Mouse (Mus musculus): ENCODE data around the gene Tsc22d1. TPM values are rescaled to one million over a fixed set of nuclear protein-coding genes. Genes with fewer than 3 reads are reported as not detected.
A peak's percentile ranks its signal among the peaks of the same experiment; 100 is the strongest.

The Tsc22d1 gene
- polyA plus RNA-seq, 1 experiment from 2014 or later, result 122 TPM

DNA sequence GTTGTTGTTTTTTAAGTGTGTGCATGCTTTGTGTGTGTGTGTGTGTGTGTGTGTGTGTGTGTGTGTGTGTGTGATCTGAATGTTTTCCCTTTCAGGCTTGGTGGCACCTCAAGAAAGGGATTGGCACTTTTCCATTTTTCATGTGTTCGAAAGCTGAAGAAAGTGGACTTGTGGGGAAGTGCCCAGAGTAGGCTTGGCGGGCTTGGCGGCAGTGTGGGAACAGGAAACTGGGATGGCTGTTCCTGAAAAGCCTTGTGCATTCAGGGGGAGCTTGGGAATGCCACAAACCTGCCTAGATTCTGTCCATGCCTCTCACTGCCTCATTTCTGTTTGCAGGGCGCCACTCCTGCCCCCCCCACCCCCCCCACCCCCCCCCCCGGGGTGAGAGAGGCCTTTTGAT is 39.9 kb downstream of the Tsc22d1 start:
- ATAC-seq (ENCODE audit: low read depth), result no peak
- no peaks in the 10 kb centered on the region for H3K4me1 ChIP-seq (ENCODE audit: control insufficient read depth, low read depth, low read length)
- no peaks in the 10 kb centered on the region for H3K9me3 ChIP-seq (replicated peaks; ENCODE audit: control insufficient read depth, low read length)
- H3K36me3 ChIP-seq (ENCODE audit: control insufficient read depth, insufficient read depth), result no peaks in the 10 kb centered on the region
- no peak overlapping the region for H3K4me3 ChIP-seq (ENCODE audit: low read depth, low read length)
- WGBS (ENCODE audit: insufficient replicate concordance), result 70% methylated on average over 4 of the region's 5 CpGs
- no peak overlapping the region for H3K27ac ChIP-seq (ENCODE audit: low read length)
- no peaks in the 10 kb centered on the region for H3K27me3 ChIP-seq (ENCODE audit: control insufficient read depth, insufficient read depth, low read depth, low read length)
- H3K4me2 ChIP-seq (ENCODE audit: low read depth, low read length), result no peak overlapping the region
- no peak overlapping the region for H3K9ac ChIP-seq (ENCODE audit: low read depth, low read length)

DNA sequence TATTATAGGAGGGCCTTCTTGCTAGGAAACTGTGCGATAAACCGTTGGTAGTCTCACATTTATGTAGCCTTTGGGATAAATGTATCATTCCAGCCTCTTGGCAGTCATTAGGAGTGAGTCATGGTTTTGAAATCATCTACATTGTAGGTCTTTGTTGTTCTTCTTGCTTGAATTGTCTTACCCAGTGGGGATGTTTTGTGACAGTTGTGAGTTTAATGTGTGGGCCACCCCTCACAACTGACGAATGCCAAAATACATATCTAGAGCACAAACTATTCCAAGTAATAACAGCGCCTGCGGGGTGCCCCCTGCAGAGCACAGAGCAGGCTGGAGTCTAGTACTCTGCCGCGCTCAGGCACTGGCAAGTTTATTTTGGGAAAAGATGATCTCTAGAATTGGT is 40.4 kb downstream of the Tsc22d1 start:
- no peak overlapping the region for H3K4me3 ChIP-seq (ENCODE audit: low read depth, low read length)
- no peaks in the 10 kb centered on the region for H3K36me3 ChIP-seq (ENCODE audit: control insufficient read depth, insufficient read depth)
- 78% methylated on average over 7 of the region's 7 CpGs for WGBS (ENCODE audit: insufficient replicate concordance)
- H3K4me1 ChIP-seq (ENCODE audit: control insufficient read depth, low read depth, low read length), result no peaks in the 10 kb centered on the region
- H3K9me3 ChIP-seq (replicated peaks; ENCODE audit: control insufficient read depth, low read length), result no peaks in the 10 kb centered on the region
- H3K27me3 ChIP-seq (ENCODE audit: control insufficient read depth, insufficient read depth, low read depth, low read length), result no peaks in the 10 kb centered on the region
- no peak overlapping the region for H3K4me2 ChIP-seq (ENCODE audit: low read depth, low read length)
- H3K9ac ChIP-seq (ENCODE audit: low read depth, low read length), result no peak overlapping the region
- no peak for ATAC-seq (ENCODE audit: low read depth)
- H3K27ac ChIP-seq (ENCODE audit: low read length), result no peak overlapping the region

DNA sequence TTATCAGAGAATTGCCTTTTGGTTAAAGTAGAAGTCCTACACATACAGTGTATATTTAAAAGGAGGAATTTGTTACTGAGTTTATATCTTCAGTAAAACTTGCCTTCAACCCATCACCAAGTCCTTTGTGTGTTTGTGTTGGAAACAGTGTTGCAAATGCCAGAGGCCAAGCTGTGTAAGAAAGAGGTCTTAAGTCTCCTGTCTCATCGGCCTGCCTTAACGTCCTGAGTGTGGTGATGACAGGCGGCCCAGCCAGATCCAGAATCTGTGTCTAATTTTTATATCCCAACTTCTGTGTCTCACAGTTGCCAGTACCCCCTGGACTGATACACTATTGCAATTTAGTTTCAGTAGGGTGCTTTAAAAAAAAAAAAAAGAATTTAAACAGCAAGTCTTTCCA is 42.9 kb downstream of the Tsc22d1 start:
- Histone ChIP-seq H3K36me3 (ENCODE audit: control insufficient read depth, insufficient read depth) (no peaks in the 10 kb centered on the region), H3K4me3 (ENCODE audit: low read depth, low read length) (no peak overlapping the region), H3K27me3 (ENCODE audit: control insufficient read depth, insufficient read depth, low read depth, low read length) (no peaks in the 10 kb centered on the region), H3K9ac (ENCODE audit: low read depth, low read length) (no peak overlapping the region), H3K9me3 (replicated peaks; ENCODE audit: control insufficient read depth, low read length) (no peaks in the 10 kb centered on the region), H3K4me2 (ENCODE audit: low read depth, low read length) (no peak overlapping the region), H3K27ac (ENCODE audit: low read length) (no peak overlapping the region), H3K4me1 (ENCODE audit: control insufficient read depth, low read depth, low read length) (no peaks in the 10 kb centered on the region)
- 68% methylated on average over 3 of the region's 3 CpGs for WGBS (ENCODE audit: insufficient replicate concordance)
- ATAC-seq (ENCODE audit: low read depth), result no peak

DNA sequence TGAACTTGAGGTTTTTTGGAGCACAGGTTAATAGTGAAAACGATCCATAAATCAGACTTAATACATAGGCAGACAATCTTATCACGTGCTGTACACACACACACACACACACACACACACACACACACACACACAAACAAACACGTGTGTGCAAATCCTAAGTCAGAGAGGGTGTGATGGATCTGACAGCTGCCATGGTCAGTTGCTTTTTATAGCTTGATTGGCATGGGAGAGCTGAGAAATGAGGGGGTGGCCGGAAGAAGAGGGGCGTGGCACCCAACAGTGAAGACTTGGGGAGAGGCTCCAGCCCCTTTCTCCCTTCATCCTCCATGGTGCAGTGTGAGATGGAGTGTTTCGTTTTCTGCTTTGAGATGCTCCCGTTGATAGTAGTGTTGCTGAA is 45.4 kb downstream of the Tsc22d1 start:
- Histone ChIP-seq H3K9me3 (replicated peaks; ENCODE audit: control insufficient read depth, low read length) (no peaks in the 10 kb centered on the region), H3K27me3 (ENCODE audit: control insufficient read depth, insufficient read depth, low read depth, low read length) (no peaks in the 10 kb centered on the region), H3K27ac (ENCODE audit: low read length) (no peak overlapping the region), H3K4me3 (ENCODE audit: low read depth, low read length) (no peak overlapping the region), H3K36me3 (ENCODE audit: control insufficient read depth, insufficient read depth) (no peaks in the 10 kb centered on the region), H3K4me1 (ENCODE audit: control insufficient read depth, low read depth, low read length) (no peaks in the 10 kb centered on the region), H3K4me2 (ENCODE audit: low read depth, low read length) (no peak overlapping the region), H3K9ac (ENCODE audit: low read depth, low read length) (no peak overlapping the region)
- no peak for ATAC-seq (ENCODE audit: low read depth)
- 53% methylated on average over 7 of the region's 7 CpGs for WGBS (ENCODE audit: insufficient replicate concordance)

DNA sequence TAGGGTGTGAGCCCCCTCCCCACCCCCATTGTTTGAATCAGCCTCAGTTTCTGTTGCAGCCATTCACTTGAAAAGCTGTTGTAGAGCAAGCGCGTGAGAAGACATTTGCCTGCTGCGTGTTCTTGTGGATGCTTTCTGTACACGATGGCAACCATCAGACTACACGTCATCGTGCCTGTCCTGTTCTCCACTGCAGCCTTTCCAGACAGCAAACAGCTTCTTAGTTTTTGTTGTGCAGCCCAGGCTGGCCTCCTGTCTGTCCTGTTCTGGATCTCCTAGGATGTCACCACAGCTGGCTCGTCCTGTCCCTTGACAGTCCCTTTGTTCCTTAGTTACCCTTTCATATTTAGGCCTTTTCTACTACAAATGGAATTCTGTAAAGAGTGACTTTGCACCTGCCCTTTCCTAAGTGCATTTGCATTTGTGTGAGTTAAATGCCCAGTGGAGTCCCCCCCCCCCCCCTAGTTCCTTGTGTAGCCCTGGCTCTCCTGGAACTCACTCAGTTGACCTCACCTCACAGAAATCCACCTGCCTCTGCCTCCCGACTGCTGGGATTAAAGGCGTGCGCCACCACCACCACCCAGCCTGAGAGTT is 46.5 kb downstream of the Tsc22d1 start:
- 78% methylated on average over 10 of the region's 10 CpGs for WGBS (ENCODE audit: insufficient replicate concordance)

DNA sequence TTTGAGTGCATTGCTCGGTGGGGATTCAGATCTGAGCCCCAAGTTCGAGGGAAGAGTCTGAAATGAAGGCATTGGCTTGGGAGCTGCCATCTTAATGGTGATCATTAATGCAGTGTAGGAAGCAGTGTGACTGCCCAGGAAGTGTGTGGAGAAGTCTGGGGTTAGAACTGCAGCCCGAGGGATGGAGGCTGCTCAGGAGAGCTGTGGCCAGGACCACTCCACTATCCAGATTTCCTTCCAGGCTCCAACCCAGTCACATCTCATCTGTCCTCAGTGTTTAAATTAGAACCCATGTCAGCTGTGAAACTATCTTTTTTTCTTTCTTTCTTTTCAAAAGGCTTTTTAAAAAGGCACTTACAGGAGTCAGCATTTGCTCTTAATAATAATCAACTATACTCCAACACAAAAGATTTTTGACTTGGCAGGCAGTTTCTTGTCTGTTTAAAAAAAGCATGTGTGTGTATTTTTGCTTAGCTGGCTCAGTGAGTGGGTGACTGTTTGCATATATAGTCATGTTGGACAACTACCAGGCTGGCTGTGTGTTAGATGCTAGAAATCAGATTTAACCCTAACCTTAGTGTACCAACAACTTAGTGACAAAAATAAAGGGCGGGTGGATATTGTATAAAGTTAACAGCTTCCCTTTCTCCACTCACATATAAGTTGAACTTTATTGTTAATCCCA is 48.8 kb downstream of the Tsc22d1 start:
- no peak overlapping the region for H3K4me2 ChIP-seq (ENCODE audit: low read depth, low read length)
- no peaks in the 10 kb centered on the region for H3K27me3 ChIP-seq (ENCODE audit: control insufficient read depth, insufficient read depth, low read depth, low read length)
- no peaks in the 10 kb centered on the region for H3K36me3 ChIP-seq (ENCODE audit: control insufficient read depth, insufficient read depth)
- no peaks in the 10 kb centered on the region for H3K9me3 ChIP-seq (replicated peaks; ENCODE audit: control insufficient read depth, low read length)
- H3K4me1 ChIP-seq (ENCODE audit: control insufficient read depth, low read depth, low read length), result no peaks in the 10 kb centered on the region
- no peak overlapping the region for H3K27ac ChIP-seq (ENCODE audit: low read length)
- WGBS (ENCODE audit: insufficient replicate concordance), result 54% methylated on average over 4 of the region's 4 CpGs
- no peak overlapping the region for H3K4me3 ChIP-seq (ENCODE audit: low read depth, low read length)
- no peak for ATAC-seq (ENCODE audit: low read depth)
- H3K9ac ChIP-seq (ENCODE audit: low read depth, low read length), result no peak overlapping the region

More for the DNA sequence above, 46.5 kb downstream of the Tsc22d1 start:
- H3K27ac ChIP-seq (ENCODE audit: low read length), result no peak overlapping the region
- ATAC-seq (ENCODE audit: low read depth), result no peak
- H3K36me3 ChIP-seq (ENCODE audit: control insufficient read depth, insufficient read depth), result no peaks in the 10 kb centered on the region
- H3K9me3 ChIP-seq (replicated peaks; ENCODE audit: control insufficient read depth, low read length), result no peaks in the 10 kb centered on the region
- H3K4me1 ChIP-seq (ENCODE audit: control insufficient read depth, low read depth, low read length), result no peaks in the 10 kb centered on the region
- H3K4me3 ChIP-seq (ENCODE audit: low read depth, low read length), result no peak overlapping the region
- no peak overlapping the region for H3K4me2 ChIP-seq (ENCODE audit: low read depth, low read length)
- H3K27me3 ChIP-seq (ENCODE audit: control insufficient read depth, insufficient read depth, low read depth, low read length), result no peaks in the 10 kb centered on the region
- no peak overlapping the region for H3K9ac ChIP-seq (ENCODE audit: low read depth, low read length)

DNA sequence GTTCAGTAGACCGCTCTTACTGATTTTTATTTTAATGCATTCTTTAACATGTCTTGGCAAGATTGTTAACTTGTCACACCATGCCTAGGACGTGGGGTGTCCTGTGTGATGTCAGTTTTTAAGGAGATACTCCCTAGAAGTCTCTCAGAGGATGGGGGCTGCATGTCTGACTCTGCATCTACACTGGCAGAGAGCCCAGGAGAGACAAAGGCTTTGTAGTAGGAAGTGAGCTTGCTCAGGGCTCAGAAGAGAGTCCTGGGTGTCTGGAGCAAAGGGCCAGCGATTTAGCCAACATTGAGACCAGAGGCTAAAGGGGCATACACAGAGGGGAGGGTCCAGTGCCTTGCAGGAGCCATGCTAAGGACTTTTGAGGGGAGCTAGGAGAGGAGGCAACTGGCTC is 50.2 kb downstream of the Tsc22d1 start:
- Histone ChIP-seq H3K4me2 (ENCODE audit: low read depth, low read length) (no peak overlapping the region), H3K36me3 (ENCODE audit: control insufficient read depth, insufficient read depth) (no peaks in the 10 kb centered on the region), H3K4me3 (ENCODE audit: low read depth, low read length) (no peak overlapping the region), H3K4me1 (ENCODE audit: control insufficient read depth, low read depth, low read length) (no peaks in the 10 kb centered on the region), H3K9ac (ENCODE audit: low read depth, low read length) (no peak overlapping the region), H3K9me3 (replicated peaks; ENCODE audit: control insufficient read depth, low read length) (no peaks in the 10 kb centered on the region), H3K27me3 (ENCODE audit: control insufficient read depth, insufficient read depth, low read depth, low read length) (no peaks in the 10 kb centered on the region), H3K27ac (ENCODE audit: low read length) (no peak overlapping the region)
- no peak for ATAC-seq (ENCODE audit: low read depth)
- WGBS (ENCODE audit: insufficient replicate concordance), result 62% methylated on average over 3 of the region's 3 CpGs

DNA sequence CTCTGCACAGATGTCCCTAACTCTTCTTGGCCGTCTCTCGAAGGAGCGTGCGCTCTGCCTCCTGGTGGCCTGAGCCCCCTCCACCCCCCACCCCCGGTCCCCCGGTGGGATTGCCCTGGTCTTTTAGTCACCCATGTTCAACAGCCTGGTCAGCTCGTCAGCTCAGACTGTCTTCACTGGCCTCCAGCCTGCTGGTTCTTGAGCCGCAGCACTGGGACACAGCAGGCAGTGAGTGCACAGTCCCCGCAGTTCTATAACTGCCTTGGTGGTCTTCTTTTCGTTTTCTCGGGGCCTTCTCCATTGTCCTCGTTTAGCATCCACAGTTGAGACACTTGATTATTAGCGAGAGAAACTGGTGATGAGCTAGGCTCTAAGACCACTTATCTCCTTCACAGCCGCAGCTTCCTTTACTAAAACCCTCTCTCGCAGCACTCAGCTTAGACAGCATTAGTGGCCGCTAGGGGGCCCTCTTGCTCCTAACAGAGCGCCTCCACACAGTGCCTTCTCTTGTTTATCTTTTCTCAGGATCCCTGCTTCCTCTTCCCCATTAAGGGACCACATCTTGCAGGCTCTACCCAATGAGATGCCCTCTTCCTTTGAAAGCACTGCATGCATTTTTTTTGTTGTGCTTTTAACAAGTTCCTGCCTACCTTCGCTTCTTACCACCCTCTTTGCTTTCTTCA is 52.0 kb downstream of the Tsc22d1 start:
- no peaks in the 10 kb centered on the region for H3K4me1 ChIP-seq (ENCODE audit: control insufficient read depth, low read depth, low read length)
- H3K4me2 ChIP-seq (ENCODE audit: low read depth, low read length), result no peak overlapping the region
- H3K27ac ChIP-seq (ENCODE audit: low read length), result no peak overlapping the region
- H3K4me3 ChIP-seq (ENCODE audit: low read depth, low read length), result no peak overlapping the region
- 30% methylated on average over 18 of the region's 18 CpGs for WGBS (ENCODE audit: insufficient replicate concordance)
- H3K9me3 ChIP-seq (replicated peaks; ENCODE audit: control insufficient read depth, low read length), result no peaks in the 10 kb centered on the region
- H3K27me3 ChIP-seq (ENCODE audit: control insufficient read depth, insufficient read depth, low read depth, low read length), result no peaks in the 10 kb centered on the region
- no peak overlapping the region for H3K9ac ChIP-seq (ENCODE audit: low read depth, low read length)
- 0 out of 2 replicates have a peak, but pooled peaks have one; percentile 37 for ATAC-seq (ENCODE audit: low read depth)
- H3K36me3 ChIP-seq (ENCODE audit: control insufficient read depth, insufficient read depth), result no peaks in the 10 kb centered on the region

DNA sequence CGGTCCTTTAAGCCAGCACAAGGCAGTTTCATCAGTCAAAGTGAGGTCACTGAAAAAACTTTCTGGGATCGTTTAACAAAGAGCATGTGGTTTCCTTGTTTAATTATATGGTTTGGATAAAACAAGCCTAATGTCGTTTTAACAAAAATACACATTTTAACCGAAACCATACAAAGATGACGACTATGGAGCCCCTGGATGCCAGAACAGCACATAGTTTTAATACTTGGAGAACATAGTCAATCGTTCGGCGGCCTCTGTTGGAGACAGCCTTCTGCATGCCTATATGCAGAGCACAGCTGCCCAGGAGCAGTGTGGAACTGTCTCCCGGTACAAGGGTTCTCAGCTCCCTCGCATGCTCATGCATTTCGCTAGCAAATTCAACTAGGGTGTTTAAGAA is 53.2 kb downstream of the Tsc22d1 start:
- WGBS (ENCODE audit: insufficient replicate concordance), result 73% methylated on average over 11 of the region's 11 CpGs
- no peaks in the 10 kb centered on the region for H3K36me3 ChIP-seq (ENCODE audit: control insufficient read depth, insufficient read depth)
- no peak overlapping the region for H3K9ac ChIP-seq (ENCODE audit: low read depth, low read length)
- no peak for ATAC-seq (ENCODE audit: low read depth)
- H3K4me2 ChIP-seq (ENCODE audit: low read depth, low read length), result no peak overlapping the region
- H3K27me3 ChIP-seq (ENCODE audit: control insufficient read depth, insufficient read depth, low read depth, low read length), result no peaks in the 10 kb centered on the region
- H3K9me3 ChIP-seq (replicated peaks; ENCODE audit: control insufficient read depth, low read length), result no peaks in the 10 kb centered on the region
- no peaks in the 10 kb centered on the region for H3K4me1 ChIP-seq (ENCODE audit: control insufficient read depth, low read depth, low read length)
- H3K4me3 ChIP-seq (ENCODE audit: low read depth, low read length), result no peak overlapping the region
- no peak overlapping the region for H3K27ac ChIP-seq (ENCODE audit: low read length)

All from liver, embryonic 16.5 days (tissue).